Mouse (Mus musculus): ENCODE data around the gene Gkn3.

GRCm38 (mm10) chr6:87388877-87389276 lies at the start of gene Gkn3:
- no peak for TF ChIP-seq CTCF (IDR thresholded peaks at IDR 0.05; ENCODE audit: low read depth, low read length)
- no peak for TF ChIP-seq GATA1 (IDR thresholded peaks at IDR 0.05; ENCODE audit: borderline replicate concordance, low read length)

All from G1E (cell line).